Mouse (Mus musculus) myocyte (in vitro differentiated cells): ENCODE data around the gene Adgre5.

Experiments used
- POLR2A ChIP-seq: IDR thresholded peaks from one replicate; pipeline ENCODE4 v1.6.1; 2011; ENCODE audit warnings: low read depth, mild to moderate bottlenecking, control low read depth, moderate library complexity; ENCODE audit not compliant: insufficient read length
- USF1 ChIP-seq: IDR thresholded peaks from one replicate; pipeline ENCODE4 v1.6.1; 2011; ENCODE audit warnings: low read depth, mild to moderate bottlenecking, control low read depth, moderate library complexity

- TF ChIP-seq USF1 (no peak), POLR2A (no peak)
Measured at GRCm38 (mm10) chr8:83737346-83737745, 3.8 kb downstream of the Adgre5 start.
